Mouse (Mus musculus): Measurements from ENCODE around the gene Tmem94. TPM values are rescaled to one million over a fixed set of nuclear protein-coding genes. Genes with fewer than 3 reads are reported as not detected.

The Tmem94 gene
- total RNA-seq, 1 experiment from 2014 or later = 17.1 TPM

- ATAC-seq (ENCODE audit: extremely low read depth, insufficient number of reproducible peaks, low FRiP score, poor library complexity, severe bottlenecking) = peak; percentile 77
These were observed 58.8 kb downstream of the Tmem94 start, which contains the start of gene Llgl2 for GRCm38 (mm10) chr11:115823774-115824740. Llgl2 (plus strand) TSS chr11:115824049.

DNA sequence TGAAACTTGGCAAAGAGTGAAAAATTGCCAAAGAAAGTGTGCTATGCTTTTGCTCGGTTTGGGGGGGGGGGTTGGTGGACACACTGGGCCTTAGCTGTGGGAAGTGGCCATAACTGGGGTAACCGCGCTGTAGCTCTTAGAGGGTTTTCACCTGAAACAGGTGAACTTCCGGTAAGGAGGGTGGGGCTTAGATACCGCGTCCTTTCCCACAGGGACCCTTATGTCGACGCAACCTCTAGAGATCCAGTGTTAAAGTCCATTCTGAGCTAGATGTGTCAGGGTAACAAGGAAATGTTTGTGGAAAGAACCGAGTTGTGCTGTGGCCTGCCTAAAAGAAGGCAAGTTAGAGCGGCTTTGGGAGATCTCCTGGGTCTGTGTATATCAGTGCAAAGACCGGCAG, 59.6 kb downstream of the Tmem94 start:
- no peak for ATAC-seq (ENCODE audit: extremely low read depth, insufficient number of reproducible peaks, low FRiP score, poor library complexity, severe bottlenecking)

GRCm38 (mm10) chr11:115826487-115826886, 61.3 kb downstream of the Tmem94 start:
- no peak for ATAC-seq (ENCODE audit: extremely low read depth, insufficient number of reproducible peaks, low FRiP score, poor library complexity, severe bottlenecking)

GRCm38 (mm10) chr11:115827624-115828023, 62.4 kb downstream of the Tmem94 start:
- no peak for ATAC-seq (ENCODE audit: extremely low read depth, insufficient number of reproducible peaks, low FRiP score, poor library complexity, severe bottlenecking)

GRCm38 (mm10) chr11:115829036-115829435, 63.8 kb downstream of the Tmem94 start:
- no peak for ATAC-seq (ENCODE audit: extremely low read depth, insufficient number of reproducible peaks, low FRiP score, poor library complexity, severe bottlenecking)

DNA sequence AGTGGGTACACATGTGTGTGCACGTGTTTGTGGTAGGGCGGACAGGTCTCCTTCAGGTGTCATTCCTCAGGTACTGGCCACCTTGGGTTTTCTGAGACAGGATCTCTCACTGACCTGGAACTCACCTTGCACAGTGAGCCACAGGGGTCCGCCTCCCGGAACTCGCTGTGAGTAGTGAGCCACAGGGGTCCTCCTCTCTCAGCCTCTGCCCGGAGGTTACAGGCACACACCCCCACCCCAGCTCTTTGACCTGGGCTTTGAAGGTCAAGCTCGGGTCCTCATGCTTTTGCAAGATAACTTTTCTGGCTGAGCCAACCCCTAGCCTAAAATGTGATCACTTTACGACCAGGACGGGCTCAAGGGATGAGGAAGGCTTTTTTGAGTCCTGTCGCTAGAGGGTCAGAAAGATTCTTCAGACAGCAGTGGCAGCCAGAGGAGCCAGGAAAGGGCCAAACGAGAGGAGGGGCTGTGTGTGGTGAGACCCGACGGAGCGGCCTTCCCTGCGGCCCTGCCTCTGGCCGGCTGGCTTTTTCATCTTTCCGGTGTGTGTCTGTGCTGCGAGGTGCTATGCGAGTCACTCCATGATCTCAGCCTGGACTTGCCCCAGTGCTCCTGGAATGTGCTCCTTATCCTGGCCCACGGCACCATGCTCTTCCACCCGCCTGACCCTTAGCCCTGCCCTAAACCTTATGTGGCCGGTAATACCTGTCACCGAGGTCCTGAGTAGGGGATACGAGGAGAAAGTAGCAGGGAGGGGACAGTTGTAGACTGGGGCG, 65.5 kb downstream of the Tmem94 start:
- ATAC-seq (ENCODE audit: extremely low read depth, insufficient number of reproducible peaks, low FRiP score, poor library complexity, severe bottlenecking) = no peak

- no peak for ATAC-seq (ENCODE audit: extremely low read depth, insufficient number of reproducible peaks, low FRiP score, poor library complexity, severe bottlenecking)
These were observed 66.3 kb downstream of the Tmem94 start for GRCm38 (mm10) chr11:115831518-115831917.

DNA sequence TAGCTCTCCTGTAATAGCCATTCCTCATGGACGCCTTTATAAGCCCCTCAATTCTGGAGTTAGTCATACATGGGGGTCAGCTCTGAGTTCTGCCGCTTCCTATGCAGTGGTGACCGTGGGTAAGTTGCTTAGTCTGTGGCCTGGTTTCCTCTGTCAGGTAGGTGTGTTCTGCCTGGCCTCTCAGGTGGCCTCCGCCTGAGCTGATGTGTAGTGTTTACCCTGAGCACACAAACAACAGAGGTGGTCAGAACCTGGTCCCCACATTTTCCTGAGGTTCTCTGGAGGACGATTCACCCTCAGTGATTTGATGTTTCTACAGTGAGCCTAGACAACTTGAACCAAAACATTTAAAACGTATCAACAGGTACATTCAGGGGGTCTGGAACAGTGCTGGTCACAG, 66.8 kb downstream of the Tmem94 start:
- ATAC-seq (ENCODE audit: extremely low read depth, insufficient number of reproducible peaks, low FRiP score, poor library complexity, severe bottlenecking) = no peak

DNA sequence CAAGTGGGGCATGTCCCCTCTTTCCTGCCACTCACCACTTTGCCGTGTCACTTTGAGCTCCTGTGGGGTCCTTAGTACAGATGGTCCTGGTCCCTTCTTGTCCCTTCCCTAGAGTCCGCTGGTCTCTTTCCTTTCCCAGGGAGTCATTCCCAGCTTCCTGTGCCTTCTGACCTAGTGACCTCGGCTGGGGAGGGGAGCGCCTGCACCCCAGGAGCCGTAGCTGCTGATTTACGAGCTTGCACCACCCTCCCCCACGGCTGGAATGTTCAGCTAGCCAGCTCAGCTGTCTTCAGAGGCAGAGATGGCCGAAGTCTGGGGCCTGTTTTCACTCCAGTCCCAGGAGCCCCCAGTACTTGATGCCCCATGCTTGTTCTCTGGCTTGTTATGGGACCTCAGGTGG, 67.3 kb downstream of the Tmem94 start:
- no peak for ATAC-seq (ENCODE audit: extremely low read depth, insufficient number of reproducible peaks, low FRiP score, poor library complexity, severe bottlenecking)

- no peak for ATAC-seq (ENCODE audit: extremely low read depth, insufficient number of reproducible peaks, low FRiP score, poor library complexity, severe bottlenecking)
These were observed 67.8 kb downstream of the Tmem94 start for GRCm38 (mm10) chr11:115833021-115833513.

DNA sequence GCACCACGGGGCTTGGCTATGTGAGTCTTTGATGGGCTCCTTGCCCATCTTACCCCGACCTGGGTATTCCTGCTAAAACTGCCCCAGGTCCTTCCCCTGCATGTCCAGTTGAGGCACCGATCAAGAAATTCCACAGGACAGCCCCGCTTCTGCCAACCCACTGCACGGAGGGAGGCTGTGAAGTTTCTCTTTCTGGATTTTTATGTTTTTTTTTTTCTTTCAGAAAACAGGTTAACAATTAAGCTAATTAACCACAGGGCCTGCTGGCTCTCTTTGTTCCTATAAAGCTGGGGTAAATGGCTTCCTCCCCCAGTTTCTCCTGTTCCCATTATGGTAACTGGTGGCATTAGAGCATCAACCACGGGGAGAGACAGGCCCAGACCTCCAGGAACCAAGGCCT, 68.8 kb downstream of the Tmem94 start:
- no peak for ATAC-seq (ENCODE audit: extremely low read depth, insufficient number of reproducible peaks, low FRiP score, poor library complexity, severe bottlenecking)

- no peak for ATAC-seq (ENCODE audit: extremely low read depth, insufficient number of reproducible peaks, low FRiP score, poor library complexity, severe bottlenecking)
These were observed 71.6 kb downstream of the Tmem94 start for GRCm38 (mm10) chr11:115836656-115837395.

DNA sequence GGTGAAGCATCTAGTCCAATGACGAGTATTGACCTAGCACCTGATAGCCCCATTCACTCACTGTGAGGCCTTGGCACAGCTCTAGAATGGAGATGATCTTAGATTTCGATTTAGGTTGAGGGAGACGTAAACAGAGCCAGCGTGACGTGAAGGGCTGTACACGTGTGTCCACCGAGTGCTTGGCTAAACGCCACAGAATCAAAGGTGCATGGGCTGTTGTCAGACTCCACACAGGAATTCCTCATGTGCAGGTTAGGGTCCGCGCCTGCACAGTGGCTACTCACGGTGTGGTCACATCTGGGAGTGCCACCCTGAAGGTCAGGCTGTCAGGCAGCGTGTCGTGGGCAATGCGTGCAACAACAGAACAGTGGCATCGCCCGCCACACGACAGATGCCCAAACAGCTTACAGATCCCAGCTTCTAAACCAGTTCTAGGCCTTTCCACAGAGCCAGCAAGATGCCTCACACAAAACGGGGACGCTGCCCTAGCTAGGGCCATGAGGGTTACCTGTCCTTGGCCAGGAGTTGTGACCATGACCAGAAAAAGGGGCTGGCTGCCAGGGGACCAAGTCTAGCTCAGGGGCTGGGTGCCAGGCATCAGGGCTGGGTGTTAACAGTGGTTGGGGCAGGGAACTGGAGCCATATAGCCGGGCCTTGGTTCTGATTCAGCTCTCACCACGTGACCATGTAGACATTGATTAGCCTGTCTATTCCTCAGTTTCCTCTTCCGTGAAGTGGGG, 72.5 kb downstream of the Tmem94 start:
- no peak for ATAC-seq (ENCODE audit: extremely low read depth, insufficient number of reproducible peaks, low FRiP score, poor library complexity, severe bottlenecking)

- no peak for ATAC-seq (ENCODE audit: extremely low read depth, insufficient number of reproducible peaks, low FRiP score, poor library complexity, severe bottlenecking)
These were observed 73.7 kb downstream of the Tmem94 start for GRCm38 (mm10) chr11:115838895-115839311.

- no peak for ATAC-seq (ENCODE audit: extremely low read depth, insufficient number of reproducible peaks, low FRiP score, poor library complexity, severe bottlenecking)
These were observed 74.5 kb downstream of the Tmem94 start for GRCm38 (mm10) chr11:115839732-115840131.

GRCm38 (mm10) chr11:115841044-115841443, 75.8 kb downstream of the Tmem94 start:
- no peak for ATAC-seq (ENCODE audit: extremely low read depth, insufficient number of reproducible peaks, low FRiP score, poor library complexity, severe bottlenecking)

- no peak for ATAC-seq (ENCODE audit: extremely low read depth, insufficient number of reproducible peaks, low FRiP score, poor library complexity, severe bottlenecking)
These were observed 76.8 kb downstream of the Tmem94 start for GRCm38 (mm10) chr11:115841961-115842550.

Measured in neutrophil, adult 5-6 weeks (primary cell).